Mouse (Mus musculus): ENCODE data around the gene Pde11a. TPM values are rescaled to one million over a fixed set of nuclear protein-coding genes. Genes with fewer than 3 reads are reported as not detected.

Gene Pde11a
- polyA plus RNA-seq, 1 experiment from 2014 or later, result 1.5 TPM

DNA sequence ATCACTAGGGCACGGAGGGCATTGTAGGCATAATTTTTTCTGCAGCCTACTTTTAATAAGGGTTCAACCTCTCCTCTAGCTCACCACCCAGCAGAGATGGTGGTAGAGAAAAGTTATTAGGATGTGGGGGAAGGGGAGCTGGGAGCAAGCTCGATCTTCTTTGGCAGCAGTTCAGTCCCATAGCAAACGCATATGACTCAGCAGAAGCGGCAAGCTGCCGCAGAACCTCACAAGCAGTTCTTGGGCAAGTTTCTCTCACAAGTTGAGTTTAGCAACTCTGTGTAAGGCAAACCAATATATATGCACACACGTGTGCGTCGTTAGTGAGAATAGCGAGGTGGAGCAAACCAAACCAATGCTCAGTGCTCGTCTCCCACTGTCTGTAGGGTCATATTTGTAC is 72.0 kb downstream of the Pde11a start:
- 90% methylated on average over 10 of the region's 10 CpGs for WGBS
- ATAC-seq (ENCODE audit: low FRiP score, low TSS enrichment), result no peak
- H3K9ac ChIP-seq (replicated peaks; ENCODE audit: low read length), result no peak overlapping the region
- H3K4me2 ChIP-seq (replicated peaks; ENCODE audit: low read depth, low read length), result no peak overlapping the region
- no peak overlapping the region for H3K27ac ChIP-seq (ENCODE audit: low read length)
- H3K4me3 ChIP-seq (ENCODE audit: low read length), result no peak overlapping the region
- no peaks in the 10 kb centered on the region for H3K9me3 ChIP-seq (ENCODE audit: low read length)
- H3K27me3 ChIP-seq (ENCODE audit: insufficient read depth, low read length), result no peaks in the 10 kb centered on the region
- H3K4me1 ChIP-seq (ENCODE audit: insufficient read depth, low read length), result no peaks in the 10 kb centered on the region
- H3K36me3 ChIP-seq (ENCODE audit: insufficient read depth, low read length), result no peaks in the 10 kb centered on the region

GRCm38 (mm10) chr2:76264258-76264657 is 74.3 kb downstream of the Pde11a start:
- Histone ChIP-seq H3K27ac (ENCODE audit: low read length) (no peak overlapping the region), H3K4me2 (replicated peaks; ENCODE audit: low read depth, low read length) (no peak overlapping the region), H3K27me3 (ENCODE audit: insufficient read depth, low read length) (no peaks in the 10 kb centered on the region), H3K4me3 (ENCODE audit: low read length) (no peak overlapping the region), H3K9me3 (ENCODE audit: low read length) (no peaks in the 10 kb centered on the region), H3K36me3 (ENCODE audit: insufficient read depth, low read length) (no peaks in the 10 kb centered on the region), H3K9ac (replicated peaks; ENCODE audit: low read length) (no peak overlapping the region), H3K4me1 (ENCODE audit: insufficient read depth, low read length) (no peaks in the 10 kb centered on the region)
- WGBS, result 60% methylated on average over 10 of the region's 10 CpGs
- no peak for ATAC-seq (ENCODE audit: low FRiP score, low TSS enrichment)

GRCm38 (mm10) chr2:76262661-76263060 is 75.9 kb downstream of the Pde11a start:
- Histone ChIP-seq H3K27me3 (ENCODE audit: insufficient read depth, low read length) (no peaks in the 10 kb centered on the region), H3K9me3 (ENCODE audit: low read length) (no peaks in the 10 kb centered on the region), H3K4me1 (ENCODE audit: insufficient read depth, low read length) (no peaks in the 10 kb centered on the region), H3K27ac (ENCODE audit: low read length) (peak overlapping the region; percentile 12; the same call in 1 of the 2 replicates), H3K9ac (replicated peaks; ENCODE audit: low read length) (no peak overlapping the region), H3K36me3 (ENCODE audit: insufficient read depth, low read length) (no peaks in the 10 kb centered on the region), H3K4me2 (replicated peaks; ENCODE audit: low read depth, low read length) (no peak overlapping the region), H3K4me3 (ENCODE audit: low read length) (no peak overlapping the region)
- WGBS, result 59% methylated on average over 10 of the region's 10 CpGs
- no peak for ATAC-seq (ENCODE audit: low FRiP score, low TSS enrichment)

DNA sequence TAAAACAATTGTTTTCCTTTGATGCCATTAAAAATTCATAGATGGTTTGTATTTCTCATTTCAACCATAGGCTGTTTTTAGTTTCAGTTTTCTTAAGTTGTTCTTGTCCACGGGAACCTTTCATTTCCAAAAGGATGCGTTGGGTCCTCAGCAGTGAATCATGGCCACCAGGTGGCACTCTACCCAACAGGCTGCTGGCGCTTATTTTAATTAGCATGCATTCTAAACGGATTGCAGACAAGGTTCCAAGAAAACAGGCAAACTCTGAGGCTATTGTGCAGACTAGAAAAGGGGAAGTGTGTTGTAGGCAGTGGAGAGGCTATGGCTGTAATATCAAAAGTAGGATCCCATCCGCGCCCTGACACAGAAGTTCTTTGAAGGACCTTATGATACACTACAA is 83.7 kb downstream of the Pde11a start:
- Histone ChIP-seq H3K4me2 (replicated peaks; ENCODE audit: low read depth, low read length) (no peak overlapping the region), H3K4me1 (ENCODE audit: insufficient read depth, low read length) (no peaks in the 10 kb centered on the region), H3K9me3 (ENCODE audit: low read length) (no peaks in the 10 kb centered on the region), H3K4me3 (ENCODE audit: low read length) (no peak overlapping the region), H3K27me3 (ENCODE audit: insufficient read depth, low read length) (no peaks in the 10 kb centered on the region), H3K9ac (replicated peaks; ENCODE audit: low read length) (no peak overlapping the region), H3K36me3 (ENCODE audit: insufficient read depth, low read length) (no peaks in the 10 kb centered on the region), H3K27ac (ENCODE audit: low read length) (no peak overlapping the region)
- WGBS, result 46% methylated on average over 6 of the region's 6 CpGs
- ATAC-seq (ENCODE audit: low FRiP score, low TSS enrichment), result no peak

- ATAC-seq (ENCODE audit: low FRiP score, low TSS enrichment), result no peak
- no peak overlapping the region for H3K9ac ChIP-seq (replicated peaks; ENCODE audit: low read length)
- H3K4me1 ChIP-seq (ENCODE audit: insufficient read depth, low read length), result no peaks in the 10 kb centered on the region
- H3K27me3 ChIP-seq (ENCODE audit: insufficient read depth, low read length), result no peaks in the 10 kb centered on the region
- no peaks in the 10 kb centered on the region for H3K9me3 ChIP-seq (ENCODE audit: low read length)
- H3K27ac ChIP-seq (ENCODE audit: low read length), result no peak overlapping the region
- no peak overlapping the region for H3K4me2 ChIP-seq (replicated peaks; ENCODE audit: low read depth, low read length)
- H3K4me3 ChIP-seq (ENCODE audit: low read length), result no peak overlapping the region
- H3K36me3 ChIP-seq (ENCODE audit: insufficient read depth, low read length), result no peaks in the 10 kb centered on the region
- WGBS, result 62% methylated on average over 10 of the region's 10 CpGs
Measured at GRCm38 (mm10) chr2:76251379-76251778, 87.2 kb downstream of the Pde11a start.

GRCm38 (mm10) chr2:76248242-76248641 is 90.3 kb downstream of the Pde11a start:
- ATAC-seq (ENCODE audit: low FRiP score, low TSS enrichment), result peak; percentile 78
- 17% methylated on average over 9 of the region's 10 CpGs for WGBS
- no peak overlapping the region for H3K9ac ChIP-seq (replicated peaks; ENCODE audit: low read length)
- no peak overlapping the region for H3K27ac ChIP-seq (ENCODE audit: low read length)
- no peaks in the 10 kb centered on the region for H3K27me3 ChIP-seq (ENCODE audit: insufficient read depth, low read length)
- H3K4me2 ChIP-seq (replicated peaks; ENCODE audit: low read depth, low read length), result peak overlapping the region; percentile 34
- no peaks in the 10 kb centered on the region for H3K36me3 ChIP-seq (ENCODE audit: insufficient read depth, low read length)
- H3K4me3 ChIP-seq (ENCODE audit: low read length), result no peak overlapping the region
- H3K4me1 ChIP-seq (ENCODE audit: insufficient read depth, low read length), result no peaks in the 10 kb centered on the region
- H3K9me3 ChIP-seq (ENCODE audit: low read length), result no peaks in the 10 kb centered on the region

- Histone ChIP-seq H3K4me1 (ENCODE audit: insufficient read depth, low read length) (no peaks in the 10 kb centered on the region), H3K27ac (ENCODE audit: low read length) (no peak overlapping the region), H3K4me2 (replicated peaks; ENCODE audit: low read depth, low read length) (no peak overlapping the region), H3K9ac (replicated peaks; ENCODE audit: low read length) (no peak overlapping the region), H3K4me3 (ENCODE audit: low read length) (no peak overlapping the region), H3K36me3 (ENCODE audit: insufficient read depth, low read length) (no peaks in the 10 kb centered on the region), H3K9me3 (ENCODE audit: low read length) (no peaks in the 10 kb centered on the region), H3K27me3 (ENCODE audit: insufficient read depth, low read length) (no peaks in the 10 kb centered on the region)
- no peak for ATAC-seq (ENCODE audit: low FRiP score, low TSS enrichment)
- WGBS, result 82% methylated on average over 2 of the region's 2 CpGs
Measured at GRCm38 (mm10) chr2:76239175-76239574, 99.4 kb downstream of the Pde11a start.

DNA sequence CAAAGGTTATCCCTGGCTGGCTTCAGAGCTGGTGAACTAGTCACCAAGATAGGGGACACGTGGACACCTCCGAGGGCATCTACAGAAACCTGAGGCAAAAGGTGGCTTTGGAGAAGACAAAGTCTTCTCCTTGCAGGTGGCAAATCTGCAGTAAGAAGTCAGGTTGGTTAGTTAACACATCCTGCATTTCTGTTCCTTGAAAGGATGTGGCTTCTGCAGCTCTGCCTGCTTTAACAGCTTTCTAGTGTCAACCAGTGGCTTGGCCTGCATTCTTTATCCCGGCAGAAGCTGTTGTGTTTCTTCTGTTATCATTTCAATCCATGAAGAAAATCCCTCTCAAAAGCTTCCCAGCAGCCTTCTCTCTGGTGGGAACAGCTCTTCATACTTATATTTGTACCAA is 100.1 kb downstream of the Pde11a start:
- Histone ChIP-seq H3K27ac (ENCODE audit: low read length) (no peak overlapping the region), H3K27me3 (ENCODE audit: insufficient read depth, low read length) (no peaks in the 10 kb centered on the region), H3K9me3 (ENCODE audit: low read length) (no peaks in the 10 kb centered on the region), H3K9ac (replicated peaks; ENCODE audit: low read length) (no peak overlapping the region), H3K36me3 (ENCODE audit: insufficient read depth, low read length) (no peaks in the 10 kb centered on the region), H3K4me3 (ENCODE audit: low read length) (no peak overlapping the region), H3K4me1 (ENCODE audit: insufficient read depth, low read length) (no peaks in the 10 kb centered on the region), H3K4me2 (replicated peaks; ENCODE audit: low read depth, low read length) (no peak overlapping the region)
- WGBS, result 81% methylated on average over 3 of the region's 3 CpGs
- no peak for ATAC-seq (ENCODE audit: low FRiP score, low TSS enrichment)

DNA sequence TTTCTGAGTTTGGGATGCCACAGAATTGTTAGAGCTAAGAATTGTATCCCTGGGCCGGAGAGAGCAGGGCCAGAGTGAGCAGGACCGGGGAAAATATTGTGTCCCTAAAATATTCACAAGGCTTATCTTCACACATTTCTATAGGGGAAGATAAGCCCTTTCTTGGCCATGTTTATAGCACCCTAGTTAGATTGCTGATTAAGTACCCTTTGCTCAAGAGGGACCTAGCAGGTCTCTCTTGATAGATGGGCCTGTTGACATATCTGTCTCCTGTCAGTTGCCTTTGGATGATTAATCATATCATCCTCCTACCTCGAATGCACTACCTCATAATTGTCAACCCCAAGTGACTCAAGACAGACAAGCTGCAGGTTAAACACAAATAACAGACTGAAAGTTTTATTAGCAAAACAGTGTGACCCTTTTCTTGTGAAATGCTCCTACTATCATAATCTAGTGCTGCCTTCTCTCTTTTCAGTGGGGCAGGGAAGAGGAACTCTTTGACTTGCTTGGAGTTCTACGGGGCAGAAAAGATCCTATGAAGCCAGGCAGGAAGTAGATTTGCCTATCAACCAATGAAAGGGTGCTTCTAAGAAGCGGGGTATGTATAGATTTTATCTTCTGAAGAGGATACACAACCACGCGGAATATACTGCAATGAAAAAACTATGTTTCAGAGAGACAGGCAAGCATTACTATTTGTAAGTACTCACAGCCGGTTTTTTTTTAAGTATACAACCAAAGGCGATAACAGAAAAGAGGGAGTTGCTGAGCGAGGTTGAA is 100.7 kb downstream of the Pde11a start:
- Histone ChIP-seq H3K27ac (ENCODE audit: low read length) (no peak overlapping the region), H3K4me2 (replicated peaks; ENCODE audit: low read depth, low read length) (no peak overlapping the region), H3K9me3 (ENCODE audit: low read length) (no peaks in the 10 kb centered on the region), H3K4me1 (ENCODE audit: insufficient read depth, low read length) (no peaks in the 10 kb centered on the region), H3K9ac (replicated peaks; ENCODE audit: low read length) (no peak overlapping the region), H3K4me3 (ENCODE audit: low read length) (no peak overlapping the region), H3K36me3 (ENCODE audit: insufficient read depth, low read length) (no peaks in the 10 kb centered on the region), H3K27me3 (ENCODE audit: insufficient read depth, low read length) (no peaks in the 10 kb centered on the region)
- WGBS, result 78% methylated on average over 10 of the region's 10 CpGs
- ATAC-seq (ENCODE audit: low FRiP score, low TSS enrichment), result no peak

DNA sequence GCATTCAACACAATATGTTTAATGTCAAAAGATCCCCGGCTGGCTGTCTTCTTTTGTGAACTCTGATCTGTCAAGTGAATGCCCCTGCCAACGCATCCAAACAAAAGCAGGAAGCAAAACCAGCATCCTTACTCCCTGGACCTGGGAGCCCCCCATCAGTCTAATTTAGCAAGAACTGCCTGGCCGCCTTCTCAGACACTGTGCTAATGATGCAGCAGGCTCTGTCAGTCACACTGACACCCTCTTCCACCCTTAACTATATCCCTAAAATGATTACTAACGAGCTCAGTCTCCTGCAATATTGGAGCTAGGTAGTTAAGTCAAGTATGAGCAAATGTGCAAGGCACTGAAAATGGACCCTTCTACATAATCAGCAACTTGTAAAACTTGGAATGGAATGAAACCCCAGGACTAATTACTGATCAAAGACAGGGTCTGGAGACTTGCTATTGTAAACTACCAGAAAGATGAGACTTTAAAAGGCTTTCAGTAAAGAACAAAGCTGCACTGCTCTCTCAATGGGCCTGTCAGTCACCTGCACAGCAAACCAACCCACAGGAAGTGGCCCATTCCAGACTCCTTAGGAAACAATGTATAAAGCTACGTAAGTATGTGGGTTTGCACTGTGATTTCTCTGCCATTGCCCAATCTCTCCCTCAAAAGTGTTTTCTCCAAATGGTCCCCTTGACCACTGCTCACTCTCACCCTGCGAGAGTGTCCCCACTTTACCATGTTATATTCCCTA is 118.0 kb downstream of the Pde11a start:
- ATAC-seq (ENCODE audit: low FRiP score, low TSS enrichment), result no peak
- H3K9me3 ChIP-seq (ENCODE audit: low read length), result no peaks in the 10 kb centered on the region
- H3K4me2 ChIP-seq (replicated peaks; ENCODE audit: low read depth, low read length), result no peak overlapping the region
- no peaks in the 10 kb centered on the region for H3K4me1 ChIP-seq (ENCODE audit: insufficient read depth, low read length)
- 46% methylated on average over 6 of the region's 6 CpGs for WGBS
- no peaks in the 10 kb centered on the region for H3K36me3 ChIP-seq (ENCODE audit: insufficient read depth, low read length)
- no peak overlapping the region for H3K27ac ChIP-seq (ENCODE audit: low read length)
- no peak overlapping the region for H3K4me3 ChIP-seq (ENCODE audit: low read length)
- no peak overlapping the region for H3K9ac ChIP-seq (replicated peaks; ENCODE audit: low read length)
- no peaks in the 10 kb centered on the region for H3K27me3 ChIP-seq (ENCODE audit: insufficient read depth, low read length)

All from kidney, embryonic 16.5 days (tissue).